Mouse (Mus musculus) left cerebral cortex, postnatal 4 days (tissue): Measurements from ENCODE around the gene Yjefn3. TPM values are rescaled to one million over a fixed set of nuclear protein-coding genes. Genes with fewer than 3 reads are reported as not detected.
"Not testable (repeated sequence)": the region's sequence is repeated elsewhere in the genome, so short reads cannot be mapped to it uniquely, and the experiment has no call there.

Experiments
- DNase-seq: peaks from one replicate; pipeline ENCODE4 v3.0.0-alpha.2; 2022
- intact Hi-C: fragments of 180-260 bp; cut with DNase I; formaldehyde crosslinking; loops from one replicate; pipeline ENCODE4 v1.15.1; 2025
- total RNA-seq, 2 experiments: library from RNA; stranded (reverse); gene quantifications; 2 replicates each; pipeline ENCODE4 v1.2.3; 2021

Yjefn3 gene
- total RNA-seq: 10 to 100 TPM in 1 of 2 experiments, 1 to 10 TPM in 1; 9.5 to 10.4 TPM

DNA sequence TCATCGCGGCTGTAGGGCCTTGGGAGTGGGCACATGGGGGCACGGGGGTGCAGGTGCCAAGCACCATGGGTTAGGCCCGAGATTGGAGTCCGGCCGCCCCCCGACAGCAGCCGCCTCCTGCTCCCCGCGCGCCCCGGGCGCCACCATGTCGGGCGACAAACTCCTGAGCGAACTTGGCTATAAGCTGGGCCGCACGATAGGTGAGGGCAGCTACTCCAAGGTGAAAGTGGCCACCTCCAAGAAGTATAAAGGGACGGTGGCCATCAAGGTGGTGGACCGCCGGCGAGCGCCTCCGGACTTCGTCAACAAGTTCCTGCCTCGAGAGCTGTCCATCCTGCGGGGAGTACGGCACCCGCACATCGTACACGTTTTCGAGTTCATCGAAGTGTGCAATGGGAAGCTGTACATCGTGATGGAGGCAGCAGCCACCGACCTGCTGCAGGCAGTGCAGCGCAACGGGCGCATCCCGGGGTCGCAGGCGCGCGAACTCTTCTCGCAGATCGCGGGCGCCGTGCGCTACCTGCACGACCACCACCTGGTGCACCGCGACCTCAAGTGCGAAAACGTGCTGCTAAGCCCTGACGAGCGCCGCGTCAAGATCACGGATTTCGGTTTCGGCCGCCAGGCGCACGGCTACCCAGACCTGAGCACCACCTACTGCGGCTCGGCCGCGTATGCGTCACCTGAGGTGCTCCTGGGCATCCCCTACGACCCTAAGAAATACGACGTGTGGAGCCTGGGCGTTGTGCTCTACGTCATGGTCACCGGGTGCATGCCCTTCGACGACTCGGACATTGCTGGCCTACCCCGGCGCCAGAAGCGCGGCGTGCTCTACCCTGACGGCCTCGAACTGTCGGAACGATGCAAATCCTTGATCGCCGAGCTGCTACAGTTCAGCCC lies at the start of gene Yjefn3, which contains the start of the genes Tssk6 and Ndufa13:
Gene Yjefn3, minus strand, starts transcription at position 550 of the 900 bp plus-strand sequence.
Gene Tssk6, plus strand, starts transcription at position 22 of the 900 bp plus-strand sequence.
Gene Ndufa13, minus strand, starts transcription at position 396 of the 900 bp plus-strand sequence.
- DNase-seq: peak; percentile 41
- intact Hi-C loops: no loop called here

DNA sequence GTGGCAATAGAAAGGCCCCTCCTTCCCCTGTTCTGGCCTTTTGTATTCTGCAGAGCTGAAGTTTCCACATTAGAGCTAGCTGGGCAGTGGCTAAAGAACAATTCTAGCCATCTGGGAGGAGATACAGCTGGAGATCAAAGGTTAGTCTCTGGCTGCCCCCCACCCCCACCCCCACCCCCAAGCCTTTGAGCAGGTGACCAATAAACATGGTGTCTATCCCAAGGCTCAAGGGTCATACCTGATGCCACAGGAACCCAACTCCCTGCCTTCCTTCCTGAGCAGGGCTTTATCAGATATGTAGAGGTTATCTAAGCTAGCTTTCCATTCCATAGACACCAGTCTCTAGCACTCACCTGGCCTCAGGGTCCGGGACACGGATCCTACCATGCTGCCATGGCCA lies 47.8 kb upstream of the Yjefn3 start:
- intact Hi-C loops: no loop called here
- DNase-seq: no peak

DNA sequence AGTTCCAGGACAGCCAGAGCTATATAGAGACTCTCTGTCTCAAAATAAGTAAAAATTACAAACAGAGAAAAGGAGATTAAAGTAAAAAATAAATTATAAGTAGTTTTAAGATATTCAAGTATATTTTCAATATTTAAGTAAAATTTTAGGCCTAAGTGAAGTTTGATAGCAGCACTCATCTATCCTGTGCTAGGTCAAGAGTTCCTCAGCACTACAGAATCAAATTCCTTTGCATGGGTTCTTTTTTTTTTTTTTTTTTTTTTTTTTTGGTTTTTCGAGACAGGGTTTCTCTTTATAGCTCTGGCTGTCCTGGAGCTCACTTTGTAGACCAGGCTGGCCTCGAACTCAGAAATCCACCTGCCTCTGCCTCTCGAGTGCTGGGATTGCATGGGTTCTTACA lies 40.0 kb upstream of the Yjefn3 start:
- DNase-seq, intact Hi-C loops: not testable (repeated sequence)

GRCm38 (mm10) chr8:69940386-69940785 lies 37.9 kb upstream of the Yjefn3 start:
- intact Hi-C loops: no loop called here
- no peak for DNase-seq

DNA sequence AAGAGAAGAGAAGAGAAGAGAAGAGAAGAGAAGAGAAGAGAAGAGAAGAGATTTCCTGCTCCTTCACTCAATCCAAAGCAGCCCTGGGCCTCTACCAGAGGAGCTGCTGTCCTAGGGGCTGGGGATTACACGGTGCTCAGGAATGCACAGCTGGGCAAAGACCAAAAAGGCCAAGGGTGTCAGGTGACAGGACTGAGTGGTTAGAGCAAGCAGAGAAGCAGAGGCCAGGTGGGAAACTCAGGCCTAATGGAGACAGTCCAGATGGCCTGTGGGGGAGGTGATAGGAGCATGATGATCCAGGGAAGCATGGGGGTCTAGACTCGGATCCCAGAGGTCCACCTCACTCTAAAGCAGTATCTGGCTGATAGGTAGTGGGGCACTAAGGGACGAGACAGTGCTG lies 37.1 kb upstream of the Yjefn3 start:
- intact Hi-C loops: no loop called here

GRCm38 (mm10) chr8:69938245-69938982 lies 35.9 kb upstream of the Yjefn3 start:
- intact Hi-C loops: no loop called here

More for the DNA sequence above, 37.1 kb upstream of the Yjefn3 start:
- no peak for DNase-seq

DNA sequence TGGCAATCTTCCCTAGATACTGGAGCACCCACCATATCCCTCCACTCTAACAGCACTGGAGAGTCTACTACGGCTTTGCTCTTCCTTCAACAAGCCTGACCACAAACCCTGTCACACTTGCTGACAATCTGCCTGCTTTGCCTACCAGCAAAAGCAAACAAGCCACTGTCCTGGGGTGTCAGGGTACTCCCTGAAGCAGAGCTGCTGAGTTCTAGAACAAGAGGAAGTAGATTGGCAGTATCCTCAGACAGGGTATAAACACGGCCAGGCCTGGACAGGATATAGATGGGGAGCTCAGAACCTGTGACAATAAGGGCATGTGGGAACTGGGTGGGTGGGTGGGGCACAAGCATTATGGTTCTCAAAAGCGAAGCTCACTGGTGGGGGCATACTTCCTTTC lies 35.0 kb upstream of the Yjefn3 start:
- DNase-seq: no peak
- intact Hi-C loops: no loop called here

More at GRCm38 (mm10) chr8:69938245-69938982, 35.9 kb upstream of the Yjefn3 start:
- DNase-seq: no peak

DNA sequence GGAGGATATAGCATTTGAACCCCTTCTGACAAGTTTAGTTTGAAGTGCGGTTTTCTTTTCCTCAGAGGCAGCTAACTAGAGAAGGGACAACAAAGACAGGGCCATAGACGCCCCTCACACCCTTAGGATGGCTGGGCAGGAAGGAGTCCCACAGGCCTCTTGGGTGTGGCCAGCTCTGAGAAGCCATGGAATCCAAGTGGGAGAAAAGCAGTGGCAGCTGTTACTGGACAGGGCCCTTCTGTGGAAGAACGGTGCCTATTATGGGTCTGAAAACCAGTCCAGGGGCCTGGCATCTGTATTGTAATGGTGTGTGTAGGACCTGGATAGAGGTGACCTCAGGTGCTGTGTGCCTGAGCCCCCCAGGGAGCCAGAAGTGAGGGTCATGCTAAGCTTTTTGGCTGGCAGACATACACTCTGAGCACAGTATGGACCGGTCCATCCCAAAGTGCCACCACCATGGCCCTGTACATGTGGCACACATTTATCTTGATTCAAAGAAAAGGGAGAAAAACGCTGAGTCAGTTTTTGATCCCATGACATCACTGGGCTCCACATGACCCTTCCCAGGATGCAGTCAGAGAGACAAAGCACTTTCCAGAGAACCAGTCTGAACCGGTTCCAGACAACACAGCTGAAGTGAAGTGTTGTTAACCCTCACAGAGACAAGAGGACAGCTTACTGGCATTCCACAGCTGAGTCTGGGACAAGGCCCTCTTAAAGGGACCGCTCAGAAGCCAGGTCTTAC lies 33.7 kb upstream of the Yjefn3 start:
- no peak for DNase-seq
- intact Hi-C loops: no loop called here

DNA sequence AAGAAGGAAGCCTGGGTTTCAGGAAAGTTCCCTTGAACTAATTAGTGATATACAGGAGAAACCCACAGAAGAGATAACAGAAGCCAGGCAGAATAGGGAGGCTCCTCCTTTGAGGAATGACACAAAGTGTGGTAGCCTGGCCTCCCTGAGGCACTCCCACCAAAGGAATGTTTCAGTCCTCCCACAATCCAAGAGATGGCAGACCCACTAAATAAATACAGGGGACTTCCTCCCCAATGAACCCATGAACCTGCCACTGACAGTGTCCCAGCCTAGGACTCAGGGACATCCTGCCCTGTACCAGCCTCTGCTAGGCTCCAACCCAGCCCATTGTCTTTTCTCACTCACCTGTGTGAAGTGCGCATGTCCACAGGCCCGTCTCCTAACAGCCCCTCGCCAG lies 32.9 kb upstream of the Yjefn3 start:
- intact Hi-C loops: no loop called here
- no peak for DNase-seq

GRCm38 (mm10) chr8:69934582-69934981 lies 32.1 kb upstream of the Yjefn3 start:
- no peak for DNase-seq
- intact Hi-C loops: no loop called here

GRCm38 (mm10) chr8:69933811-69934210 lies 31.3 kb upstream of the Yjefn3 start:
- DNase-seq: no peak
- intact Hi-C loops: no loop called here

GRCm38 (mm10) chr8:69926901-69927300 lies 24.4 kb upstream of the Yjefn3 start:
- intact Hi-C loops: no loop called here

DNA sequence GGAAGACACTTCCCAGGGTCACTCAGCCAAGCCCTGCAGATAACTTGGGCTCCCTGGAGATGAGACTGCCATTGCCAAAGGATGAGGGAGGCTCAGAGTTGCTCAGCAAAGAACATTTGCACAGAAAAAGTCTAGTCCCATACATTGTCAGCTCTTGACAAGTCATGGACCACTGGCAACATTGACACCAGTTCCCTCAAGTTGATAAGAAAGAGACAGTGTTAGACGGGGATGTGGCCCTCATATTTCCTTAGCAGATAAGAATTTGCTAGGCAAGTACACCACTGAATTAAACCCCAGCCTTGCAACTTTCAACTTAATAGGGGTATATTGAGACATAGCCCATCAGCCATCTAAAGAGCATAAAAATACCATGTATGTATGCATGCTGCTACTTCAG lies 21.5 kb upstream of the Yjefn3 start:
- no peak for DNase-seq
- intact Hi-C loops: no loop called here

More at GRCm38 (mm10) chr8:69926901-69927300, 24.4 kb upstream of the Yjefn3 start:
- DNase-seq: no peak

DNA sequence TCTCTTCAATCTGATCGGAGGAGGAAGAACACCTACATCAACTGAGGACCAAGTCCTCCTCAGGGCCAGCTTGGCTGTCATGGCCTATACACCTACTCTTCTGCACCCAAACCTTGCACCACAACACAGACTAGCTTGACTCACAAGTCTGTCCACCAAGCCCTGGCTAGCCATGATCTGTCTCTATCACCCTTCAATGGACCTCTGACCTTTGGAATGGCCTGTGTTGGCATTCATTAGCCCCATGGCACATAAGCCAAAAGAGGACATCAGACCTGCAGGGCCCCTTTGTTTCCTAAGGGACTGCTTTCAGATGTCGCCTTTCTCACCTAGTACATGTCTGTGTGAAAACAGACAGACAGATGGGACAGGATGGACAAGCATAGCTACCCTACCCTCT lies 18.6 kb upstream of the Yjefn3 start:
- intact Hi-C loops: no loop called here

GRCm38 (mm10) chr8:69919876-69920662 lies 17.6 kb upstream of the Yjefn3 start:
- no peak for DNase-seq
- intact Hi-C loops: loop anchor here (10.0 kb wide), 3 partner anchors 115 to 315 kb away; partner anchors contain the start of genes Armc6 and Sugp2

More for the DNA sequence above, 18.6 kb upstream of the Yjefn3 start:
- no peak for DNase-seq

DNA sequence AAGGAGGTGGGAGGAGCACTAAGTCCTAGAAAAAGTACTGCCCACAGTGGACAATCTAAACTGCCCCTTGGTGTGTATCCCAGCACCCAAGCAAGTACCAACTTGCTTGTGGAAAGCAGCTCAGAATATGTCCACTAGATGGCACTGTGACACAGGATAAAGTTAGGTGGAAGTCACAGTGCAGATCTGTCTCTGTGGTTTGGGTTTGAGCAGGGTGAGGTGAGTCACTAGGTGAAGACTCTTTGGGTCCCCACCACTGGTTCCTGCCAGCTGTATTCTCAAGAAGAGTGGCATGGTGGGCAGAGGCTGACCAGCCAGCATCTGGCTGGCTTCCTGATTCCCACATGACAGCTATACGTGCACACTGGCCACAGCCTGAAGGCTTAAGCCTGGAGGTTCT lies 16.5 kb upstream of the Yjefn3 start:
- peak; percentile 66 for DNase-seq
- intact Hi-C loops: loop anchor here (10.0 kb wide), 3 partner anchors 116 to 316 kb away; partner anchors contain the start of genes Armc6 and Sugp2

- DNase-seq: no peak
- intact Hi-C loops: loop anchor here (10.0 kb wide), 3 partner anchors 116 to 316 kb away; partner anchors contain the start of genes Armc6 and Sugp2
Observed at GRCm38 (mm10) chr8:69918506-69918905, 16.0 kb upstream of the Yjefn3 start.

DNA sequence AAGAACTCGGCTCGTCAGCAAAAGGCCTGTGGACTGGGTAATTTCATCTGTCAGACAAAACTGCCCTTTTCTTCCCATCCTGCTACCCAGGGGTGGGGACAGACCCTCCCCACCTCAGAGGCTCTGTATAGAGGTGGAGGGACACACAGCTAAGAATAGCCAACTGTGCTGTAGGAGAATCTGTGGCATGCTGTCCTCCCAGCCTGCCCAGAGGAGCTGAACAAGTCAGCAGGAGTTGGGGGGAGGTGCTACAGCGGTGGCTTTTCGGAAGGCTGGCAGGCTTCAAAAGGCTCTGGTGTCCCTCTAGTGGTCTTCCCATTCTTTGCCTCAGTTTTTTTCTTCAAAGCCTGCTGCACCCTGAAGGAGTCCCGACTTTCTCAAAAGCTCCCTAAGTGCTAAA lies 13.2 kb upstream of the Yjefn3 start:
- peak; percentile 46 for DNase-seq
- intact Hi-C loops: loop anchor here (10.0 kb wide), 3 partner anchors 119 to 319 kb away; partner anchors contain the start of genes Armc6 and Sugp2

- intact Hi-C loops: loop anchor here (10.0 kb wide), 3 partner anchors 120 to 320 kb away; partner anchors contain the start of genes Armc6 and Sugp2
- no peak for DNase-seq
Observed at GRCm38 (mm10) chr8:69914526-69914925, 12.0 kb upstream of the Yjefn3 start.
